Mouse (Mus musculus) left cerebral cortex, adult 2 months (tissue): Measurements from ENCODE around the gene Ddx6. TPM values are rescaled to one million over a fixed set of nuclear protein-coding genes. Genes with fewer than 3 reads are reported as not detected.

Source experiments
- DNase-seq, 2 experiments: peaks; one replicate each; pipeline ENCODE4 v3.0.0; 2021 to 2022; ENCODE audit warnings: low spot score in 2 of 2, mixed read lengths in 1 of 2; ENCODE audit errors: extremely low spot score in 1 of 2
- H3K27ac ChIP-seq: fragments of 200-600 bp; 2 replicates; pipeline ENCODE4 v1.8.1; 2022
- H3K4me3 ChIP-seq: fragments of 200-600 bp; 2 replicates; pipeline ENCODE4 v1.8.1; 2022
- CTCF ChIP-seq: fragments of 200-600 bp; IDR thresholded peaks from 2 replicates; pipeline ENCODE4 v1.8.1; 2022; ENCODE audit warnings: antibody characterized with exemption, mild to moderate bottlenecking, moderate library complexity
- intact Hi-C: fragments of 180-260 bp; cut with DNase I; formaldehyde crosslinking; loops from one replicate; pipeline ENCODE4 v1.15.1; 2025
- total RNA-seq, 2 experiments: library from RNA; stranded (reverse); gene quantifications; 2 replicates each; pipeline ENCODE4 v1.2.3; 2021

Gene Ddx6
- total RNA-seq, 2 experiments from 2014 or later = 145 to 148 TPM

- no peak for DNase-seq
- TF ChIP-seq CTCF = no peak
- intact Hi-C loops = loop anchor here (5.0 kb wide), 1 partner anchor 39 kb away; no protein-coding TSS in a partner anchor
- Histone ChIP-seq H3K27ac (no peak overlapping the region), H3K4me3 (no peak overlapping the region)
Observed at GRCm38 (mm10) chr9:44581423-44581822, 23.3 kb upstream of the Ddx6 start.

- H3K4me3 ChIP-seq = no peak overlapping the region
- no peak for TF ChIP-seq CTCF
- intact Hi-C loops = loop anchor here (5.0 kb wide), 1 partner anchor 40 kb away; no protein-coding TSS in a partner anchor
- H3K27ac ChIP-seq = no peak overlapping the region
- no peak for DNase-seq
Observed at GRCm38 (mm10) chr9:44582390-44582789, 22.3 kb upstream of the Ddx6 start.

GRCm38 (mm10) chr9:44586640-44587261 lies 17.9 kb upstream of the Ddx6 start:
- Histone ChIP-seq H3K4me3 (no peak overlapping the region), H3K27ac (no peak overlapping the region)
- TF ChIP-seq CTCF = no peak
- intact Hi-C loops = no loop called here
- DNase-seq = no peak

- Histone ChIP-seq H3K27ac (no peak overlapping the region), H3K4me3 (no peak overlapping the region)
- intact Hi-C loops = no loop called here
- DNase-seq = no peak
- no peak for TF ChIP-seq CTCF
Observed at GRCm38 (mm10) chr9:44587262-44588160, 17.2 kb upstream of the Ddx6 start.

- no peak overlapping the region for H3K4me3 ChIP-seq
- H3K27ac ChIP-seq = no peak overlapping the region
- intact Hi-C loops = no loop called here
- no peak for DNase-seq
- TF ChIP-seq CTCF = no peak
Observed at GRCm38 (mm10) chr9:44588605-44589004, 16.1 kb upstream of the Ddx6 start.

GRCm38 (mm10) chr9:44589095-44589494 lies 15.6 kb upstream of the Ddx6 start:
- no peak for TF ChIP-seq CTCF
- no peak overlapping the region for H3K4me3 ChIP-seq
- no peak overlapping the region for H3K27ac ChIP-seq
- intact Hi-C loops = no loop called here
- DNase-seq = no peak

- TF ChIP-seq CTCF = no peak
- intact Hi-C loops = no loop called here
- H3K4me3 ChIP-seq = no peak overlapping the region
- H3K27ac ChIP-seq = no peak overlapping the region
- no peak for DNase-seq
Observed at GRCm38 (mm10) chr9:44590969-44591368, 13.7 kb upstream of the Ddx6 start.

GRCm38 (mm10) chr9:44591595-44592188 lies 13.0 kb upstream of the Ddx6 start:
- H3K27ac ChIP-seq = no peak overlapping the region
- intact Hi-C loops = no loop called here
- H3K4me3 ChIP-seq = no peak overlapping the region
- DNase-seq = no peak
- TF ChIP-seq CTCF = no peak

GRCm38 (mm10) chr9:44593221-44593620 lies 11.5 kb upstream of the Ddx6 start:
- TF ChIP-seq CTCF = no peak
- no peak overlapping the region for H3K27ac ChIP-seq
- DNase-seq = no peak
- no peak overlapping the region for H3K4me3 ChIP-seq
- intact Hi-C loops = no loop called here

GRCm38 (mm10) chr9:44593886-44594285 lies 10.8 kb upstream of the Ddx6 start:
- no peak for DNase-seq
- Histone ChIP-seq H3K4me3 (no peak overlapping the region), H3K27ac (no peak overlapping the region)
- no peak for TF ChIP-seq CTCF
- intact Hi-C loops = no loop called here

- H3K27ac ChIP-seq = no peak overlapping the region
- no peak for TF ChIP-seq CTCF
- intact Hi-C loops = no loop called here
- no peak for DNase-seq
- H3K4me3 ChIP-seq = no peak overlapping the region
Observed at GRCm38 (mm10) chr9:44594901-44595536, 9.7 kb upstream of the Ddx6 start.

- H3K4me3 ChIP-seq = no peak overlapping the region
- TF ChIP-seq CTCF = no peak
- no peak overlapping the region for H3K27ac ChIP-seq
- no peak for DNase-seq
- intact Hi-C loops = no loop called here
Observed at GRCm38 (mm10) chr9:44595537-44595930, 9.2 kb upstream of the Ddx6 start.
